Mouse (Mus musculus) midbrain, embryonic 10.5 days (tissue): Measurements from ENCODE around the gene Flywch2. TPM values are rescaled to one million over a fixed set of nuclear protein-coding genes. Genes with fewer than 3 reads are reported as not detected.

Experiments used
- DNase-seq: peaks from one replicate; pipeline ENCODE4 v3.0.0-alpha.2; 2017; ENCODE audit warnings: low spot score
- H3K27ac ChIP-seq: fragments of 300-500 bp; sonication (generic); replicated peaks from 2 replicates; pipeline ENCODE4 v1.5.1; 2016; ENCODE audit warnings: mild to moderate bottlenecking
- H3K27me3 ChIP-seq: fragments of 300-500 bp; sonication (generic); 2 replicates; pipeline ENCODE4 v1.6.1; 2016; ENCODE audit warnings: low read depth, mild to moderate bottlenecking; ENCODE audit not compliant: poor library complexity, severe bottlenecking
- H3K36me3 ChIP-seq: fragments of 300-500 bp; sonication (generic); 2 replicates; pipeline ENCODE4 v1.6.1; 2016; ENCODE audit warnings: mild to moderate bottlenecking, moderate library complexity
- H3K4me1 ChIP-seq: fragments of 300-500 bp; sonication (generic); 2 replicates; pipeline ENCODE4 v1.6.1; 2016
- H3K4me3 ChIP-seq: fragments of 300-500 bp; sonication (generic); 2 replicates; pipeline ENCODE4 v1.5.1; 2016; ENCODE audit warnings: mild to moderate bottlenecking, moderate library complexity
- H3K9me3 ChIP-seq: fragments of 300-500 bp; sonication (generic); replicated peaks from 2 replicates; pipeline ENCODE4 v1.6.1; 2016; ENCODE audit warnings: mild to moderate bottlenecking
- WGBS: fragments of 180-500 bp; shearing (Covaris S2); methylation state at CpG from one replicate; pipeline ENCODE4 v1.1.7; 2016; 5-methylcytosine and 5-hydroxymethylcytosine counted together
- polyA plus RNA-seq: library from polyadenylated mRNA; unstranded; fragments of >200 nt; fragmentation: Nextera tagmentation; extraction: Ambion mirVana; gene quantifications from 2 replicates; pipeline ENCODE4 v1.2.1, GENCODE M21; 2016

Flywch2 gene
- polyA plus RNA-seq, 1 experiment from 2014 or later = 19.5 TPM

DNA sequence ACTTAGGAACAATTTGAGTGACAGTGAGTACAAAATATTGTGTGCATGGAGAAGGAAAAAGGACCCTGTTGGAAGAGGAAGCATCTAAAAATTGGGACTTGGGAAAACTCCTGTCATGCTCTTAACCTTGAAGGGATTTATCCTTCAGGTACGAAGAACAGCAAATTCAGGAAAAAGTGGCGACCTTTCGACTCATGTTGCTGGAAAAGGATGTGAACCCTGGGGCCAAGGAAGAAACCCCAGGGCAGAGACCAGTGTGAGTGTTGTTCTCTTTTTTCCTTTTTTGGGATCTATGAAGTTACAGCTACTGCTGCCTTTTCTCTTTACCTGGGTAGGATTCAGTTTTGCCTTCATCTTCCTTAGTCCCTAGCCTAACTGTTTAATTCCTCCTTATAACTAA, 22.0 kb upstream of the Flywch2 start:
- Histone ChIP-seq H3K27me3 (no peaks in the 10 kb centered on the region), H3K4me1 (peaks cover 26% of the 10 kb centered on the region), H3K4me3 (no peak overlapping the region), H3K27ac (no peak overlapping the region), H3K9me3 (no peaks in the 10 kb centered on the region), H3K36me3 (peaks cover 64% of the 10 kb centered on the region)
- no peak for DNase-seq
- WGBS = 96% methylated on average over 3 of the region's 3 CpGs

DNA sequence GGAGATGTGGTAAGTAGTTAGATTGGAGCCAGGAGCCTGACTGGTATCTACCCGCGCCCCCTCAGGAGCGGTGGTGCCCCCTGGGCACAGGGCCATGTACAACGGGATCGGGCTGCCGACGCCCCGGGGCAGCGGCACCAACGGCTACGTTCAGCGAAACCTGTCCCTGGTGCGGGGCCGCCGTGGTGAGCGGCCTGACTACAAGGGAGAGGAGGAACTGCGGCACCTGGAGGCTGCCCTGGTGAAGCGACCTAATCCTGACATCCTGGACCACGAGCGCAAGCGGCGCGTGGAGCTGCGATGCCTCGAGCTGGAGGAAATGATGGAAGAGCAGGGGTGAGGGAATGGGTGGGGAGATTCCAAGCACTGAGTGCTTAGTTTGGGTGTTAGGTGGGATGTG, 21.0 kb upstream of the Flywch2 start:
- peak overlapping the region; percentile 19; the same call in 1 of the 2 replicates for H3K4me3 ChIP-seq
- no peak overlapping the region for H3K27ac ChIP-seq
- H3K27me3 ChIP-seq = no peaks in the 10 kb centered on the region
- peaks cover 30% of the 10 kb centered on the region for H3K4me1 ChIP-seq
- no peaks in the 10 kb centered on the region for H3K9me3 ChIP-seq
- peaks cover 54% of the 10 kb centered on the region for H3K36me3 ChIP-seq
- 94% methylated on average over 25 of the region's 25 CpGs for WGBS
- DNase-seq = no peak

DNA sequence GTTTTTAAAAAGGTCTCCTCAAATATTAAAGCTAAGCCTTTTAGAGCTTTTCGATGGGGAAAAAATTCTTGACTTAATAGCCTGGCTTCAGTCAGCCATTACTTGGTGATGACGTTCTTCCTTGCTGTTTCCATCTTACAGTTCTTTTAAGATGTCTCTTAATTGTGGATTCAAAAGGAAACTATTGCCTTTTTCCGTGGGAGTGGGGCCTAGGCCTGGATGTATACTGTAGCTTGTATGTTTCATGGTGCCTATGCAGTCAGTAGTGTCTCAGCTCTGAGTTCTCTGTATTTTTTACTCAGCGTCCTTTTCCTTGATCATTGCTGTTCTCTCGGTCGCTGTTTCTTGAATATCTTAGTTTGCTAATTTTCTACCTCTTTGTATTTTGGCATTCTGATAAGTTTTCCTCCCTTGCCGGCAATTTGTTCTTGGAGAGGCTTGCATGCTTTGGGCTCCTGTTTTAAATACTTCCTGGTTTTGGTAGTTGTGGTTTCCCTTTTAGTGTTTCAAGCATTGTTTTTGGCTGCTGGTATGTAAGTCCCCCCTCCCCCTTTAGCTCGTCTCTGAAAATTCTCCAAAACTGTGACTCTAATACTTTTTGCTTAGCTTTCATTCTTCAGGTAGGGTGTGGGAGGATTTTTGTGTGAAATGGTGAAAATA, 18.7 kb upstream of the Flywch2 start:
- peak overlapping the region; percentile 99 for H3K27ac ChIP-seq
- peaks cover 31% of the 10 kb centered on the region for H3K36me3 ChIP-seq
- H3K4me1 ChIP-seq = peaks cover 33% of the 10 kb centered on the region
- H3K9me3 ChIP-seq = no peaks in the 10 kb centered on the region
- WGBS = 14% methylated on average over 8 of the region's 8 CpGs
- H3K27me3 ChIP-seq = no peaks in the 10 kb centered on the region
- H3K4me3 ChIP-seq = peak overlapping the region; percentile 99
- no peak for DNase-seq

GRCm38 (mm10) chr17:23803366-23804041, 17.6 kb upstream of the Flywch2 start:
- Histone ChIP-seq H3K27me3 (no peaks in the 10 kb centered on the region), H3K9me3 (no peaks in the 10 kb centered on the region), H3K4me3 (peak overlapping the region; percentile 99), H3K36me3 (peaks cover 20% of the 10 kb centered on the region), H3K4me1 (peaks cover 33% of the 10 kb centered on the region), H3K27ac (peak overlapping the region; percentile 99)
- WGBS = under 1% methylated on average over 66 of the region's 83 CpGs
- peak; percentile 89 for DNase-seq

GRCm38 (mm10) chr17:23802746-23803365, 17.0 kb upstream of the Flywch2 start:
- no peaks in the 10 kb centered on the region for H3K27me3 ChIP-seq
- no peaks in the 10 kb centered on the region for H3K9me3 ChIP-seq
- WGBS = under 1% methylated on average over 60 of the region's 60 CpGs
- peaks cover 14% of the 10 kb centered on the region for H3K36me3 ChIP-seq
- H3K4me1 ChIP-seq = peaks cover 33% of the 10 kb centered on the region
- H3K4me3 ChIP-seq = peak overlapping the region; percentile 99
- H3K27ac ChIP-seq = peak overlapping the region; percentile 99
- peak; percentile 98 for DNase-seq

DNA sequence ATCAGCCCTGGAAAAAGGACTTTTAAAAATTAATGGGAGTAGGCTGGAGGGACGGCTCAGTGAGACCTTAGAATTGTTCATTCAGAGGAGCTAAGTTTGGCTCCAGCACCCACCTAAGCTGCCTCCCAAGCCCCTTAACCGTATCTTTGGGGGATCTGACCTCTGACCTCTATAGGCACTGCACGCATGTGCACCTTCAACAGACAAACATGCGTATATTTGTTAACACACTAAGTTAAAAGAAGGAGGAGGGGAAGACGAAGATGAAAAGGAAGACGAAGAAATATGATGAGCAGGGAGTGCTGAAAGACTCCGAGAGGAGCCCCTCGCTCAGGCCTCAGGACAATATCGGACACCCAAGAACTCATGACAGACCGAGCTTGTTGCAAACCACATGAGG, 15.7 kb upstream of the Flywch2 start:
- H3K4me3 ChIP-seq = no peak overlapping the region
- WGBS = 94% methylated on average over 10 of the region's 10 CpGs
- H3K27me3 ChIP-seq = no peaks in the 10 kb centered on the region
- no peak for DNase-seq
- H3K36me3 ChIP-seq = peaks cover 5% of the 10 kb centered on the region
- H3K9me3 ChIP-seq = no peaks in the 10 kb centered on the region
- H3K4me1 ChIP-seq = peaks cover 29% of the 10 kb centered on the region
- H3K27ac ChIP-seq = no peak overlapping the region; the same call in 1 of the 2 replicates

DNA sequence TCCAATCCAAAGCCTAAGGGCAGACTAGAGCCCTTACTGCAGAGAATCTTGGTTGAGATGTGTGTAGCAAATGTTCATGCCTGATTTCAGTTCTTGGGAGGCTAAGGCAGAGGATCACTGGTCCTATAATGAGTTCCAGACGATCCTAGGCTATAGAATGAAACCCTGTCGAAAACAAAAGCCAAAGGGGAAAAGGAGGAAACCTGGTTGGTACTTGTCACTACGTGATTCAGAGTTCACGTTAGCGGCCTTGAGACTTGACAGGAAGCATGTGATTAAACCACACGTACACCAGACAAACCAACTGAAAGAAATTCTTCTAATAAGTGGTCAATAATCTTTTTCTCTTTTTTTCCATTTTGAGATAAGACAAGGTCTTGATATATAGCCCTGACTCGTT, 11.4 kb upstream of the Flywch2 start:
- H3K27ac ChIP-seq = no peak overlapping the region
- no peak for DNase-seq
- H3K4me3 ChIP-seq = no peak overlapping the region
- 0 out of 2 replicates have a peak, but pooled peaks cover 6% of the 10 kb centered on the region for H3K36me3 ChIP-seq
- 80% methylated on average over 7 of the region's 7 CpGs for WGBS
- no peaks in the 10 kb centered on the region for H3K27me3 ChIP-seq
- H3K9me3 ChIP-seq = no peaks in the 10 kb centered on the region
- H3K4me1 ChIP-seq = peaks cover 5% of the 10 kb centered on the region; the same call in 1 of the 2 replicates

DNA sequence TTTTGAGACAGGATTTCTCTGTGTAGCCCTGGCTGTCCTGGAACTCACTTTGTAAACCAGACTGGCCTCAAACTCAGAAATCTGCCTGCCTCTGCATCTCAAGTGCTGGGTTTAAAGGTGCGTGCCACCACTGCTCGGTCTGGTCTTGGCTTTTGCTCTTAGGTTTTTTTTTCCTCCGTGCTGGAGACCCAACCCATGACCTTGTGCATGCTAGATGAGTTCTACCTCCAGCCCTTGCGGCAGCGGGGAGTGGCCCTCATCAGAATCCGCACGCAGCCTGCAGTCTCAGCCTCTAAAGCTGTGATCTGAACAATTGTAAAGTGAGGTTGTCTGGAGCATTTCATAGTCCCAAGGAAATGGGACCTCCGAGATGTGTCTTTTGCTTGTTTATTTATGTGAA, 9.4 kb upstream of the Flywch2 start:
- DNase-seq = no peak
- Histone ChIP-seq H3K9me3 (no peaks in the 10 kb centered on the region), H3K27ac (no peak overlapping the region), H3K4me1 (peaks cover 11% of the 10 kb centered on the region), H3K4me3 (no peak overlapping the region), H3K27me3 (no peaks in the 10 kb centered on the region), H3K36me3 (0 out of 2 replicates have a peak, but pooled peaks cover 6% of the 10 kb centered on the region)
- 91% methylated on average over 8 of the region's 8 CpGs for WGBS

DNA sequence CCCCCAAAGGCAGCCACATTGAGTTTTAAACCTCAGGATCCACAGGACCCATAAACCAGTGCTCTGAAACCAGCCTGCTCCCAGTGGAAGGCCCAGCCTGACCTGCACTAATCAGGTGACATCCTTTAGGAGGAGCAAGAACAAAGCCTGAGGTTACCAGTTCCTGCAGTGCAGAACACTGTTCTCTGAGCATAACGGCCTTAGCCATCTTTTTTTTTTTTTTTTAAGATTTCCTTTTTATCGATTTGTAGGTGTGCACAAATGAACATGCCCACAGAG, 5.1 kb upstream of the Flywch2 start:
- WGBS = 65% methylated on average over 2 of the region's 2 CpGs
- DNase-seq = no peak
- no peaks in the 10 kb centered on the region for H3K27me3 ChIP-seq
- peak overlapping the region; percentile 87 for H3K27ac ChIP-seq
- peak overlapping the region; percentile 50 for H3K4me3 ChIP-seq
- no peaks in the 10 kb centered on the region for H3K9me3 ChIP-seq
- peaks cover 27% of the 10 kb centered on the region for H3K4me1 ChIP-seq
- H3K36me3 ChIP-seq = 0 out of 2 replicates have a peak, but pooled peaks cover 2% of the 10 kb centered on the region

DNA sequence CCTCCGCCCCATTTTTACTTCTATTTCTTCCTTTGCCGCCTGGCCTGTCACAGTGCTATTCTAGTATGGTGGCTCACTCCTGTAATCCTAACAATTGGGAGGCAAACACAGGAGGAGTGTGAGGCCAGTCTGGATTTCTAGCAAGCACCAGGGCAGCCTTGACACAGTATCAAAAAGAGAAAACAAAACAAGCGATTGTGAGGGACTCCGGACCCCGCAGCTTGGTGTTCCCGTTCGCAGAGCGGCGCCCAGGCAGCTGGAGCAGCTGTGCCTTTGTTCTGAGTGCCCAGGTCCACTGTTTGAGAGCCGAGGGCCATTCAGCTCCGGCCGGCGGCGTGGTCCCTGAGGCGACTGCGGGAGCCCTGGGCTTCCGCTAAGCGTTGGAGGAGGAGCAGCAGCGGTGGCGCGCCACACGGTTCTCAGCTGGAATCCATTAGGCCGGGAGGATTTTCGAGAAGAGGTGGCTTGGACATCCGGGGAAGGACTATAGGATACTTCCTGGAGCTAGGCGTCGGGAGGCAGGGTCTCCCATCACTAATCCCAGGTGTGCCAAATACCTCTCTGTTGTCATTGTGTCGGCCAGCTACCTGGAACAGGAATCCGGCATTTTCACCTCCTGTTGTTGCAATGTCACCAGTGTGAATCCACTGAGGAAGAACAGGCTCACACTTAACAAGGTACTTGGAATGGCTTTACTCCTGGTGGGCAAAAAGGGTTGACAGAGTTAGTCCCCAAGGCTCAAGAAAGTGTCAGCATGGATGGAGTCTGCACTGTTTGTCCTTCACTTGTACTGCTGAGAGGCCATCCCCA, 4.6 kb upstream of the Flywch2 start, which contains the start of gene Srrm2:
Srrm2 (plus strand) TSS at position 264 of the 810 bp plus-strand sequence.
- Histone ChIP-seq H3K27me3 (no peaks in the 10 kb centered on the region), H3K9me3 (no peaks in the 10 kb centered on the region), H3K4me1 (peaks cover 33% of the 10 kb centered on the region), H3K36me3 (0 out of 2 replicates have a peak, but pooled peaks cover 2% of the 10 kb centered on the region), H3K27ac (peak within 1 kb of the TSS; percentile 87), H3K4me3 (peak within 1 kb of the TSS; percentile 50)
- peak; percentile 81 for DNase-seq
- WGBS = 2% methylated on average over 29 of the region's 29 CpGs

DNA sequence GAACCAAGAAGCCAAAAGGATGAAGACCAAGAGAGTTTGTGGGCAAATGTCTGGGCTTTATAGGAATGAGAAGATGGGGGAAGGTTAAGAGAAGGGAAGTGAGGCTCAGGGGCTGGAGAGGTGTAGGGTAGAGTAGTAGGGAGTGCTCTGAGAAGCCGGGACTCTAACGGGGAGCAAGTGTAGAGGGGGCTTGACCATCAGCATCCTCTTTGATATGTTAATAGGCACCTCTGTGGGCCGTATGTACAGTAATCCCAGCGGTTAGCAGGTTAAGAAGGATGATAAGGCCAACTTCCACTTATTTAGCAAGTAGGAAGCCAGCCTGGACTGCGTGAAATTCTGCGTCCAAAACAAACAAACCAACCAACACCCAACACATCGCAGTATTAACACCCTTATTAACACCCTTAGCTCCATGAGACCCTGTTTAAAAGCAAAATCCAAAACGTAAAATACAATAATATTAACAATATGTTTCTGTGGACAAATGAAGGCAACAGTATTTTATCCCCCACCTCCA, 3.9 kb upstream of the Flywch2 start:
- Histone ChIP-seq H3K4me3 (peak overlapping the region; percentile 50), H3K27ac (peak overlapping the region; percentile 87), H3K36me3 (no peaks in the 10 kb centered on the region), H3K9me3 (no peaks in the 10 kb centered on the region), H3K27me3 (no peaks in the 10 kb centered on the region), H3K4me1 (peaks cover 36% of the 10 kb centered on the region)
- DNase-seq = no peak
- 9% methylated on average over 8 of the region's 8 CpGs for WGBS

DNA sequence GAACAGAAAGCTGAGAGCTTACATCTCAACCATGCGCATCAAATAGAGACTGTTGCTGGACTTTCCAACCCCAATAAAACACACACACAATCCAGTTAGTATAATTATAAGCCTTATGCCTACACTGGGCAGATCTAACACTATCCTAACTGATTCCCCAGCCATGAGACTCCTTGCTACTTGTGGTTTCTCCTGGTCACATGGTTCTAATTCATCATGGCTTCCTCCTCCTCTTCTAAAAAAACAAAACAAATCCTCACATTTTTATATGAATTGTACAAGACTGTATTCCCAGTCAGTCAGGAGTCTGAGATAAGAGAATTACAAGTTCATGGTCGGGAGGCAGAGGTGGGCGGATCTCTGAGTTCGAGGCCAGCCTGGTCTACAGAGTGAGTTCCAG, 3.1 kb upstream of the Flywch2 start:
- no peak overlapping the region for H3K4me3 ChIP-seq
- peaks cover 36% of the 10 kb centered on the region for H3K4me1 ChIP-seq
- no peaks in the 10 kb centered on the region for H3K27me3 ChIP-seq
- no peaks in the 10 kb centered on the region for H3K36me3 ChIP-seq
- WGBS = 89% methylated on average over 4 of the region's 4 CpGs
- no peak overlapping the region for H3K27ac ChIP-seq
- no peaks in the 10 kb centered on the region for H3K9me3 ChIP-seq
- DNase-seq = no peak
